Mouse (Mus musculus) embryo, embryonic 10.5 days (tissue): ENCODE data around the gene Rgs21.

ENCODE experiments used
- DNase-seq: peaks from one replicate; pipeline ENCODE4 v3.0.0-alpha.2; 2015; ENCODE audit warnings: low spot score

The Rgs21 gene

GRCm38 (mm10) chr1:144567567-144567966 lies at the start of gene Rgs21:
Rgs21 (minus strand) TSS chr1:144567667.
- no peak for DNase-seq

- no peak for DNase-seq
These were observed 36.6 kb upstream of the Rgs21 start for GRCm38 (mm10) chr1:144604071-144604470.

GRCm38 (mm10) chr1:144602987-144603386 lies 35.5 kb upstream of the Rgs21 start:
- no peak for DNase-seq

- no peak for DNase-seq
These were observed 11.9 kb upstream of the Rgs21 start for GRCm38 (mm10) chr1:144579321-144579720.

GRCm38 (mm10) chr1:144572972-144573371 lies 5.5 kb upstream of the Rgs21 start:
- DNase-seq: no peak

- no peak for DNase-seq
These were observed 2.4 kb upstream of the Rgs21 start for GRCm38 (mm10) chr1:144569905-144570304.

GRCm38 (mm10) chr1:144545142-144545541 lies 22.3 kb downstream of the Rgs21 start:
- no peak for DNase-seq

- peak; percentile 3 for DNase-seq
These were observed 22.9 kb downstream of the Rgs21 start for GRCm38 (mm10) chr1:144544497-144544961.

GRCm38 (mm10) chr1:144531746-144532145 lies 35.7 kb downstream of the Rgs21 start:
- DNase-seq: no peak

- no peak for DNase-seq
These were observed 49.5 kb downstream of the Rgs21 start for GRCm38 (mm10) chr1:144517878-144518426.

GRCm38 (mm10) chr1:144502241-144502640 lies 65.2 kb downstream of the Rgs21 start:
- DNase-seq: no peak

GRCm38 (mm10) chr1:144500423-144500822 lies 67.0 kb downstream of the Rgs21 start:
- no peak for DNase-seq

- DNase-seq: no peak
These were observed 67.7 kb downstream of the Rgs21 start for GRCm38 (mm10) chr1:144499719-144500118.

GRCm38 (mm10) chr1:144498725-144499124 lies 68.7 kb downstream of the Rgs21 start:
- no peak for DNase-seq

- no peak for DNase-seq
These were observed 69.4 kb downstream of the Rgs21 start for GRCm38 (mm10) chr1:144498051-144498450.

- DNase-seq: no peak
These were observed 74.1 kb downstream of the Rgs21 start for GRCm38 (mm10) chr1:144493336-144493735.

- no peak for DNase-seq
These were observed 79.1 kb downstream of the Rgs21 start for GRCm38 (mm10) chr1:144488223-144488835.
